Mouse (Mus musculus): ENCODE measurements around the gene Pld2. TPM values are rescaled to one million over a fixed set of nuclear protein-coding genes. Genes with fewer than 3 reads are reported as not detected.

Gene Pld2
- 1 to 10 TPM; 5.0 to 5.2 TPM for total RNA-seq (2023)

DNA sequence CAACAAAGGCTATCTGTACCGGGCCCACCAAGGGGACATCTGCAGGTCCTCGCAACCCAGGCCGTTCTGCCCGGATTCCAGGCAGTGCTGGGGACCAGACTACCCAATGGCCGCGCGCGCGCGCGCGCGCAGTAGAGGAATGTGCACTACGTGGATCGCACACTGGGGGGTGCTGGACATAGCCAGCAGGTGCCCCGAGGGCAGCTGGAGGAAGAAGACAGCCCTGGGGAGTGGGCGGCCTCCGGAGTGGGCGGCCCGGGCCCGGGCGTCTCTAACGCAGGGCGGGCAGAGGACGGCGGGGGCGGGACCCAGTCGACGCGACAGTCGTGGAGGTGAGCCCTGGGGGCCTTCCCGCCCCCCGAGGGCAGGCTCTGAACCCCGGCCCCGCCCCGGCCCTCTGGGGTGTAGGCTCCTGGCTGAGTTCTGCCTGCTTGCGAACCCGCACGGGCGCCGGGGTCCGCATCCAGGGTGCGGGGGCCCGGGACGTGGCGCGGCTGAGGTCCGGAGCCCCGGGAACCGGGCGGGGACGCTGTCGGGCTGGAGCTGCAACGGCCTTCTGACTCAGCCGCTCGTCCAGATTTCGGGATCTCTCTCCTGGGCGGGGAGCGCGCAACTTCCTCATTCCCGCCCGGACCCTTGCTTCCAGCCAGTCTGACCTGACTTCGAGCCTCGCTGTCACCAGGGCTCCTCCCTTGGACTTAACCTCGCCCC lies at the start of gene Pld2:
Gene Pld2, plus strand, starts transcription at position 188 of the 711 bp plus-strand sequence.

DNA sequence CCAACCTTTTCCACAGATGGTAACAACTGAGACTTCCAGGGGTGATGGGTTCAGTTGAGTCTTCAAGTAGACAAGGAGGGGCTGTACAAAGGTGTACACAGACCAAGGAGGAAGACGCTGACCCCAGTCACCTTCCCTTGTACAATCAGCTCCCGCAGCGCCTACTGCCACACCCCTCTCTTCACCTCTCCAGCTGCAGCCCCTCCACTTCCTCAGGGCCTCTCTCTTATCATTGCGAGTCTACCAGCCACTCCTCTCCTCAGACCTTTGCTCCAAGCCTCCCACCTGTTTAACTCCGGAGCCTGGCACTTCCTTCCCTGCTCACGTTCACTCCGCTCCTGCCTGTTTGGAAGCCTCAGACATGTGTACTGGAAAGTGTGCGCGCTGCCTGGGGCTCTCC lies 34.9 kb upstream of the Pld2 start, which contains the start of gene Tm4sf5:
Gene Tm4sf5, plus strand, starts transcription at position 275 of the 400 bp plus-strand sequence.

DNA sequence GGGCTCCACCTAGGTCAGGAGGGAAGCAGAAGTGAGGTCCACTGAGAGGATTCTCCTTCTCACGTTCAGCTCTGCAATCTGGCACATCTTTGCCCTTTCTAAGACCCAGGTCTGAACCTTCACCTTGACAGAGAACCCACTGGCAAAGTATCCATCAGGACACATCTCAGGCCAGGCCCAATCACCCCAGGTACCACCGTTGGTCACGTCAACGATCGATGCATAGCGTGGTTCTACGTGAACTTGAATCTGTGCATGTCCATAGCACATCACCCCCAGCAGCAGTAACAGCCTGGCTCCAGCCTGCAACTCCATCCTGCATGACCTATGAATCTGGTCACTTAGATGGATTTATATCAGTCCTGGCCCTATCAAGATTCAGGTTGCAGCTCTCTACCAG lies 25.6 kb upstream of the Pld2 start, which contains the start of gene Vmo1:
Gene Vmo1, minus strand, starts transcription at position 329 of the 400 bp plus-strand sequence.

DNA sequence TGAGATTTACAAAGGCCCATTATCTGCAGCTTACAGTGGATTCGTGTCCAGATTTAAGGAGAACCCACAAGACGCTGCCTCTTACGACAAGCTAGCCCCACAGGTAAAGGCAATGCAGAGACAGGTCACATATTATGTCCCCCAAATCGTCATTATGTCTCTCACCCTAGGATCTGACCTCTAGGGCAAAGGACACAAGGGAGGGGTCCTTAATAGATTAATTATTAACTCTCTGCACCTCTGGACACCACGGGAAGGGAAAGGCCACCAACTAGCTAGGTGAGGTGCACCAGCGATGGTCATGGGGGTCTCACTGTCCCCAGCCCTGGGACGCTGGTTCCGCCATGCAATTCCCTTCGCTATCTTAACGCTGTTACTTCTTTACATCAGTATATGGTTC lies 20.9 kb upstream of the Pld2 start, which contains the start of gene Gltpd2:
Gene Gltpd2, plus strand, starts transcription at position 274 of the 400 bp plus-strand sequence.

DNA sequence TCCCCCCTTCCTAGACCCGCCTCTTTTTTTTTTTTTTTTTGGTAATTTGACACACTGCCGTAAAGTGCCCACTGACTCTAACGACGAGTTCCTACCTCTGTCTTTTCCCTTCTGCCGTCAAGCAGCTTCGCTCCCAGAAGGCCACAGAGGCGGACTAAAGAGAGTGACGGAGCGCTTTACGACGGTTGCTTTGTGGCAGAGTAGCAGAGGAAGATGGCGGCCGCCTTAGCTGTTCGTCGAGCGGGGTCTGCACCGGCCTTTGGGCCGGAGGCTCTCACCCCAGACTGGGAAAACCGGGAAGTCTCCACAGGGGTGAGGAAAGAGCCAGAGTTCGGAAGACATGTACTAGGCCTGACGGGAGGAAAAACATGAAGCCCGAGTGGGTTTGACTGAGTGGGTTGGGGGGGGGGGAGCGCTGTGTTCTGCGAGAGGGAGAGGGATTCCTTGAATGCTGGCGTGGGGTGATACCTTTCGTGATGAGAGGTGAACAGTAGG lies 14.6 kb upstream of the Pld2 start, which contains the start of gene Psmb6:
Gene Psmb6, plus strand, starts transcription at position 184 of the 495 bp plus-strand sequence.

DNA sequence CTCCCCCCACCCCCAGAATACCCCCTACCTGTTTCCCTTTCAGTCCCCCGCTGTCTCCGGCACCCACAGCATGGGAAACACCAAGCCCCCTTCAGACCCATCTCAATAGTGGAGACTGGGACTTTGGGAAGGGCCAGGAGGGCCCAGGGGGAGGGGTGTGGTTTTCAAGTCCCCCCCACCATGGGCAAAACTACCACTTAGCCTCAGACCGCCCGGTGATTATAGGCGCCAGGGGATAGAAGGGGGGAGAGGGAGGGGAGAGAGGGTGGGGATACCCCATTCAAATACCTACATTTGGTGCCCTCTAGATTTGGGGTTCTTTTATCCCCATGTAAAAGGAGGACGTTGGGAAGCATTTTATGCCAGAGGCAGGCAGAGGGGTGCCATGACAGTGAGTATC lies 7.0 kb upstream of the Pld2 start, which contains the start of gene Gm40193:
Gene Gm40193, minus strand, starts transcription at position 101 of the 400 bp plus-strand sequence.

DNA sequence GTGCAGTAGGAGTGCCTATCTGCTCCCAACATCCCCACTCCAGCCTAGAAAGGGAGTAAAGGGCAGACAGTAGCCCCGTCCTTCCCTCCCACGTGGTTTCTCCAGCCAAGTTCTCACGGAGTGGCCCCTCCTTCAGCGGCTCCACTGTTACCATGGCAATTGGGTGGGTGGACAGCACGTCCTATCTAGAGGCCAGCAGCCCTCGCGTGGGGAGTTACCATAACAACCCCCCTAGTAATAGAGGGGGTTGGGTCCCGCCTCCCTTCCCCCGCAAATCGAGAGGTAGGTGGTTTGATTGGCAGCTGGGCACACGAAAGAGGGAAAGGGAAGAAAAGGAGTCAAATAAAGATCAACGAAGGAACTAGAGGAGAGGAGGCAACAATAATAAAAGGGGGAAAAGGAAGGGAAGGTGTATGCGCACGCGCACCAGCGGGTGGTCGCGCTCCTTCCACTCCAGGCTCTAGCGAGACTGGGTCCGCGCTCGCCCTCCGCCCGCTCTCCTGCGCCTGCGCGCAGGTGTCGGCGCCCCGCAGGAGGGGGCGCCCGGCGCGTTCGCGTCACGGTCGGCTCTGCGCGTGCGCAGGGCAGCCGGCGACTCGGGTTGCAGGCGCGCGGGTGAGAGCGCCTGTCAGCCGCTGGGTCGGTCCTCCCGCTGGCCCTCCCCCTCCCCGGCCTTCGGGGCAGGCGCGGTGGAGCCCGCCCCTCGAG lies 22.6 kb downstream of the Pld2 start, which contains the start of gene Mink1:
Gene Mink1, plus strand, starts transcription at position 595 of the 708 bp plus-strand sequence.

Other genes with a start within 250 kb of the Pld2 start
- gene Alox12e, start 217.4 kb upstream of the Pld2 start, total RNA-seq (2023) = not detected
- not detected for gene Alox15, start 188.0 kb upstream of the Pld2 start, total RNA-seq (2023)
- 10 to 100 TPM; 28.5 to 29.9 TPM for gene Pelp1, start 130.0 kb upstream of the Pld2 start, total RNA-seq (2023)
- 100 to 1,000 TPM; 112 to 124 TPM for gene Arrb2, start 107.4 kb upstream of the Pld2 start, total RNA-seq (2023)
- gene Med11, start 88.1 kb upstream of the Pld2 start, total RNA-seq (2023) = 10 to 100 TPM; 43.4 to 49.3 TPM
- gene Zmynd15, start 80.6 kb upstream of the Pld2 start, total RNA-seq (2023) = under 1 TPM; 0.47 to 0.90 TPM
- gene Cxcl16, start 80.1 kb upstream of the Pld2 start, total RNA-seq (2023) = 1 to 10 TPM; 3.9 to 4.2 TPM
- gene Tm4sf5, start 34.8 kb upstream of the Pld2 start, total RNA-seq (2023) = not detected
- not detected for gene Vmo1, start 25.4 kb upstream of the Pld2 start, total RNA-seq (2023)
- gene Gltpd2, start 20.9 kb upstream of the Pld2 start, total RNA-seq (2023) = not detected
- gene Psmb6, start 14.7 kb upstream of the Pld2 start, total RNA-seq (2023) = 100 to 1,000 TPM; 121 to 134 TPM
- not detected for gene Gm40193, start 7.1 kb upstream of the Pld2 start, total RNA-seq (2023)
- 10 to 100 TPM; 81.3 to 93.7 TPM for gene Mink1, start 22.8 kb downstream of the Pld2 start, total RNA-seq (2023)
- gene 4930544D05Rik, start 75.8 kb downstream of the Pld2 start, total RNA-seq (2023) = not detected
- gene Chrne, start 79.2 kb downstream of the Pld2 start, total RNA-seq (2023) = 1 to 10 TPM in 1 of 2 experiments, not detected in 1; 1.2 TPM
- not detected for gene Gp1ba, start 99.1 kb downstream of the Pld2 start, total RNA-seq (2023)
- gene Rnf167, start 107.2 kb downstream of the Pld2 start, total RNA-seq (2023) = 100 to 1,000 TPM; 242 to 251 TPM
- 10 to 100 TPM; 69.1 to 77.2 TPM for gene Slc25a11, start 107.4 kb downstream of the Pld2 start, total RNA-seq (2023)
- 1,000 to 10,000 TPM; 1,404 to 1,507 TPM for gene Pfn1, start 114.6 kb downstream of the Pld2 start, total RNA-seq (2023)
- 10 to 100 TPM; 36.4 to 41.4 TPM for gene Eno3, start 117.1 kb downstream of the Pld2 start, total RNA-seq (2023)
- 10 to 100 TPM; 50.3 to 51.9 TPM for gene Spag7, start 129.4 kb downstream of the Pld2 start, total RNA-seq (2023)
- gene Camta2, start 148.0 kb downstream of the Pld2 start, total RNA-seq (2023) = 10 to 100 TPM; 68.6 to 69.9 TPM
- gene Inca1, start 160.1 kb downstream of the Pld2 start, total RNA-seq (2023) = 1 to 10 TPM; 2.0 to 2.2 TPM
- 10 to 100 TPM; 33.4 to 36.3 TPM for gene Kif1c, start 160.5 kb downstream of the Pld2 start, total RNA-seq (2023)
- gene Zfp3, start 224.1 kb downstream of the Pld2 start, total RNA-seq (2023) = 1 to 10 TPM; 1.8 to 5.4 TPM

Measured in B cell, adult 67 days (primary cell).